Mouse (Mus musculus) heart, postnatal 0 days (tissue): Measurements from ENCODE around the gene Mfap2.

ENCODE experiments used
- CTCF ChIP-seq: IDR thresholded peaks from 2 replicates; pipeline ENCODE4 v1.5.1; 2016; ENCODE audit warnings: antibody characterized with exemption, control low read depth, low read depth
- EP300 ChIP-seq: IDR thresholded peaks from 2 replicates; pipeline ENCODE4 v1.6.1; 2016; ENCODE audit warnings: antibody characterized with exemption, low read depth

GRCm38 (mm10) chr4:141020811-141021613 is 10.8 kb downstream of the Mfap2 start:
- TF ChIP-seq CTCF (no peak), EP300 (peak; percentile 86)
